Mouse (Mus musculus): Measurements from ENCODE around the gene Pop4.

GRCm38 (mm10) chr7:38251494-38252216 lies 19.6 kb downstream of the Pop4 start:
- TF ChIP-seq CTCF (IDR thresholded peaks at IDR 0.05; ENCODE audit: low read depth) (no peak), EP300 (optimal IDR thresholded peaks at IDR 0.05) (no peak)

All from stomach, postnatal 0 days (tissue).